Mouse (Mus musculus) lung, embryonic 16.5 days (tissue): ENCODE results near the gene Ctdsp1. TPM values are rescaled to one million over a fixed set of nuclear protein-coding genes. Genes with fewer than 3 reads are reported as not detected.

Experiments
- ATAC-seq: fragments of 200-750 bp; cut with Nextera tagmentation; 2 replicates; pipeline ENCODE4 v1.8.0; 2017; ENCODE audit warnings: low read depth, mild to moderate bottlenecking, moderate library complexity
- H3K27ac ChIP-seq: fragments of 300-500 bp; sonication (generic); 2 replicates; pipeline ENCODE4 v1.5.1; 2014; ENCODE audit warnings: mild to moderate bottlenecking, control low read depth, low read length
- H3K27me3 ChIP-seq: fragments of 300-500 bp; sonication (generic); 2 replicates; pipeline ENCODE4 v1.6.1; 2014; ENCODE audit warnings: low read depth, low read length, mixed read lengths; ENCODE audit not compliant: control insufficient read depth, insufficient read depth
- H3K36me3 ChIP-seq: fragments of 300-500 bp; sonication (generic); 2 replicates; pipeline ENCODE4 v1.6.1; 2014; ENCODE audit warnings: low read length; ENCODE audit not compliant: control insufficient read depth, insufficient read depth
- H3K4me1 ChIP-seq: fragments of 300-500 bp; sonication (generic); replicated peaks from 2 replicates; pipeline ENCODE4 v1.6.1; 2014; ENCODE audit warnings: low read length, mixed read lengths; ENCODE audit not compliant: control insufficient read depth, insufficient read depth
- H3K4me2 ChIP-seq: fragments of 300-500 bp; sonication (generic); 2 replicates; pipeline ENCODE4 v1.6.1; 2014; ENCODE audit warnings: low read depth, low read length, control low read depth
- H3K4me3 ChIP-seq: fragments of 300-500 bp; sonication (generic); 2 replicates; pipeline ENCODE4 v1.5.1; 2014; ENCODE audit warnings: mild to moderate bottlenecking, low read length, control low read depth
- H3K9ac ChIP-seq: fragments of 300-500 bp; sonication (generic); 2 replicates; pipeline ENCODE4 v1.6.1; 2014; ENCODE audit warnings: low read length, control low read depth
- H3K9me3 ChIP-seq: fragments of 300-500 bp; sonication (generic); 2 replicates; pipeline ENCODE4 v1.6.1; 2016; ENCODE audit warnings: low read length; ENCODE audit not compliant: control insufficient read depth
- WGBS: fragments of 180-500 bp; shearing (Covaris S2); extraction: QIAGEN DNeasy Blood & Tissue Kit; methylation state at CpG from one replicate; pipeline ENCODE4 v1.1.7; 2014; 5-methylcytosine and 5-hydroxymethylcytosine counted together
- polyA plus RNA-seq: library from polyadenylated mRNA; unstranded; fragments of >200 nt; fragmentation: Nextera tagmentation; extraction: Ambion mirVana; gene quantifications from 2 replicates; pipeline ENCODE4 v1.2.1, GENCODE M21; 2015

The Ctdsp1 gene
- polyA plus RNA-seq, 1 experiment from 2014 or later = 90.8 TPM

GRCm38 (mm10) chr1:74401015-74401702 lies 9.8 kb downstream of the Ctdsp1 start:
- no peak overlapping the region; the same call in 1 of the 2 replicates for H3K4me2 ChIP-seq
- no peak for ATAC-seq
- no peak overlapping the region for H3K9ac ChIP-seq
- H3K4me3 ChIP-seq = no peak overlapping the region
- WGBS = 43% methylated on average over 16 of the region's 16 CpGs
- H3K36me3 ChIP-seq = no peaks in the 10 kb centered on the region
- no peaks in the 10 kb centered on the region for H3K9me3 ChIP-seq
- no peaks in the 10 kb centered on the region for H3K27me3 ChIP-seq
- no peak overlapping the region for H3K27ac ChIP-seq
- H3K4me1 ChIP-seq = no peaks in the 10 kb centered on the region

- Histone ChIP-seq H3K27me3 (no peaks in the 10 kb centered on the region), H3K9ac (no peak overlapping the region), H3K36me3 (no peaks in the 10 kb centered on the region), H3K4me1 (no peaks in the 10 kb centered on the region), H3K4me3 (no peak overlapping the region), H3K9me3 (no peaks in the 10 kb centered on the region), H3K4me2 (no peak overlapping the region), H3K27ac (no peak overlapping the region)
- WGBS = 78% methylated on average over 4 of the region's 4 CpGs
- no peak for ATAC-seq
These were observed 12.9 kb downstream of the Ctdsp1 start for GRCm38 (mm10) chr1:74404206-74404605.

DNA sequence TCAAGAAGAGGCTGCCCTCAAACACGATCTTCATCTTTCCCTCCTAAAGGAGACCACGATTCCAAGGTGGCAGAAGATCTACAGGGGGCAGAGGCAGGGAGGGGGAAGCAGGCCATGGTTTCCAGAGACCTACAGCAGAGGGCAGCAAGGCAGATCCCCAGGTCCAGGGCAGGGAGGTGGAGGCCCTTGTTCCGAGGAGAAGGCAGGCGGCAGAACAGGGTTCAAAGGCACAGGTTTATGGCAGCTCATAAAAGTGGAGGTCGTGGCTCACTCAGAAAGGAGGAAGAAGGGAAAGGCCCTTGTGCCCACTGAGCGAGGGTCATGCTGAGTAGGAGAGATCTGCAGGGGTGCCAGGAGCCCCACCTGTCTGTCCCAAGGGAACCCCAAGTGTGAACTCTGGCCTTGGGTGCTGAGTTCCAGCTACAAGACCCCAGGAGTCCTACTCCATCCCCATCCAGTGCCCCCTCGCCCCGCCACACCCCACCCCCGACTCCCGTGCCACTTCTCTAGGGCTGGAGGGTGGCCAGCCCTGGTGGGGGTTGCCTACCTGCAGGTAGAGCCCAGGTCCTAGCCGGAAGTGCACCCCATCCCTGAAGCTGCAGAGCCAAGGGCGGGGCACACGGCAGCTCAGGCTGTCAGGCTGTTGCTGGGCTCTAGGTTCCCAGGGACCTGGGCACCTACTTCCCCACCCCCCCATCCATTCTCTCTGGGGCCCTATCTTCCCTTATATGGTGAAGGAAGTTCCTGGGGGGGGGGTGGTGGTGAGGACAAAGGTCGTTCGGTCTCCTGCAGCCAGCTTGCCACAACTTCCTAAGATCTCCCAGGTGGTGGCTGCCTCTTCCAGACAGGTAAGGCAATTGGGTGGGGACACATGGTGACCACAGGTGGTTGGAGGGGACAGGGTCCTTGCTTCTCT lies 17.5 kb downstream of the Ctdsp1 start, which contains the start of gene Vil1:
Vil1 (plus strand) TSS at position 788 of the 916 bp plus-strand sequence.
- Histone ChIP-seq H3K36me3 (no peaks in the 10 kb centered on the region), H3K9ac (no peak within 1 kb of the TSS), H3K27ac (no peak within 1 kb of the TSS), H3K4me1 (no peaks in the 10 kb centered on the region), H3K27me3 (no peaks in the 10 kb centered on the region), H3K4me2 (no peak within 1 kb of the TSS), H3K9me3 (no peaks in the 10 kb centered on the region), H3K4me3 (no peak within 1 kb of the TSS)
- ATAC-seq = 0 out of 2 replicates have a peak, but pooled peaks have one; percentile 15
- WGBS = 46% methylated on average over 15 of the region's 15 CpGs

GRCm38 (mm10) chr1:74411753-74412325 lies 20.5 kb downstream of the Ctdsp1 start:
- no peak overlapping the region for H3K4me3 ChIP-seq
- no peaks in the 10 kb centered on the region for H3K4me1 ChIP-seq
- no peak overlapping the region for H3K4me2 ChIP-seq
- H3K9ac ChIP-seq = no peak overlapping the region
- 33% methylated on average over 2 of the region's 2 CpGs for WGBS
- H3K27me3 ChIP-seq = no peaks in the 10 kb centered on the region
- no peaks in the 10 kb centered on the region for H3K9me3 ChIP-seq
- H3K27ac ChIP-seq = no peak overlapping the region
- no peaks in the 10 kb centered on the region for H3K36me3 ChIP-seq
- ATAC-seq = no peak

DNA sequence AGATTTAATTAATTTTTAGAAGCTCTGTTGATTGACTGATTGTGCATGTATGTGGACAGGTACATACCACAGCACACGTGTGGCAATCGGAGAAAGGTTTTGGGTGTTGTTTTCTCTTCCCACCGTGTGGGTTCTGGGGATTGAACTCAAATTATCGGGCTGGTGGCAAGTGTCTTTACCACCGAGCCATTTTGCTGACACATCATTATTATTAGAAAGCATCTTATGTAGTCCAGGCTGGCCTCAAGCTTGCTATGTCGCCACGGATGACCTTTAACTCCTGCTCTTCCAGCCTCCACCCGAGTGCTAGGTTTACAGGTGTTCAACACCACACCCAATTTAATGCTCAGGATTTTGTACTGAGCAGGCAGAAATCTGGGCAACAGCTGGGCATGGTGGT lies 21.4 kb downstream of the Ctdsp1 start:
- Histone ChIP-seq H3K27me3 (no peaks in the 10 kb centered on the region), H3K4me2 (no peak overlapping the region), H3K27ac (no peak overlapping the region), H3K9me3 (no peaks in the 10 kb centered on the region), H3K4me1 (no peaks in the 10 kb centered on the region), H3K4me3 (no peak overlapping the region), H3K9ac (no peak overlapping the region), H3K36me3 (no peaks in the 10 kb centered on the region)
- no peak for ATAC-seq
- 71% methylated on average over 8 of the region's 8 CpGs for WGBS

- 37% methylated on average over 4 of the region's 4 CpGs for WGBS
- ATAC-seq = peak; percentile 54; the same call in 1 of the 2 replicates
These were observed 23.8 kb downstream of the Ctdsp1 start for GRCm38 (mm10) chr1:74415143-74415542.

DNA sequence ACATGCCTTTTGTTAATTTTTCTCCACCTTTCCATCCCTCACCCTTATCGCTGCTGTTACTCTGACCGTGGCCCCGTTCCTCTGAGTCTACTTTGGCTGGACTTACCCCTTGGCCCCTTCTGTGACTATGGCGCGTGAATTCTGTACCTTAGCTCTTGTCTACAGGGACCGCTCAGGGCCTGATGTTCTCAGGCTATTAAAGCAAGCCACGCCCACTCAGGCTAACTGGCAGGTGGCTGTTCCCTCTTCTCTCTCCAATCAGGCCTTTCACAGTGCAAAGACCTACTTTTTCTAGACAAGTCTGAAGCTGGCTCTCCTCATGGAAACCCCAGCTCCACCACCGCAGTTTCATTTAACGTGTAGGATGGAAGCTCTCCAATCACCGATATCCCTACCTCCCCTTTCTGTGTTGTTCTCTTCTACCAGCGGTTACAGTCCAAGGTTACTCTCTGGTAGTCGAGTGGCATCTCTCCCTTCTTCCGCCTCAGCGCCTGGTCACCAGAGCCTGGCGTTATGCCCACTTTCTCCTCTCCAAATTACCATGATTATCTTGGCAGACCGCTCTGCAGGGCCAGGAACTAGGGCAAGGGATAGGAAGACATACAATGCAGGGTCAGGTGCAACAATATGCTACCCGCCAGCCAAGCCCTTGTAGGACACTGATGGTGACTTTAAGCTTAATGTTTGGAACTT lies 27.6 kb downstream of the Ctdsp1 start:
- Histone ChIP-seq H3K4me1 (no peaks in the 10 kb centered on the region; the same call in 1 of the 2 replicates), H3K4me2 (no peak overlapping the region), H3K4me3 (no peak overlapping the region), H3K36me3 (no peaks in the 10 kb centered on the region), H3K9me3 (no peaks in the 10 kb centered on the region), H3K27me3 (no peaks in the 10 kb centered on the region), H3K27ac (no peak overlapping the region), H3K9ac (no peak overlapping the region)
- 0 out of 2 replicates have a peak, but pooled peaks have one; percentile 8 for ATAC-seq
- 69% methylated on average over 17 of the region's 17 CpGs for WGBS

More at GRCm38 (mm10) chr1:74415143-74415542, 23.8 kb downstream of the Ctdsp1 start:
- Histone ChIP-seq H3K9ac (no peak overlapping the region), H3K4me2 (no peak overlapping the region), H3K9me3 (no peaks in the 10 kb centered on the region), H3K4me1 (no peaks in the 10 kb centered on the region), H3K27ac (no peak overlapping the region), H3K36me3 (no peaks in the 10 kb centered on the region), H3K27me3 (no peaks in the 10 kb centered on the region), H3K4me3 (no peak overlapping the region)

- no peak overlapping the region for H3K27ac ChIP-seq
- H3K4me2 ChIP-seq = no peak overlapping the region
- 44% methylated on average over 9 of the region's 9 CpGs for WGBS
- no peak overlapping the region for H3K4me3 ChIP-seq
- H3K27me3 ChIP-seq = no peaks in the 10 kb centered on the region
- H3K36me3 ChIP-seq = no peaks in the 10 kb centered on the region
- no peak overlapping the region for H3K9ac ChIP-seq
- H3K4me1 ChIP-seq = no peaks in the 10 kb centered on the region; the same call in 1 of the 2 replicates
- 0 out of 2 replicates have a peak, but pooled peaks have one; percentile 18 for ATAC-seq
- H3K9me3 ChIP-seq = no peaks in the 10 kb centered on the region
These were observed 28.1 kb downstream of the Ctdsp1 start for GRCm38 (mm10) chr1:74419440-74419794.
